Mouse (Mus musculus): ENCODE measurements around the gene Gsdma2.
"Not testable (repeated sequence)": the region's sequence is repeated elsewhere in the genome, so short reads cannot be mapped to it uniquely, and the experiment has no call there.

Gene Gsdma2

DNA sequence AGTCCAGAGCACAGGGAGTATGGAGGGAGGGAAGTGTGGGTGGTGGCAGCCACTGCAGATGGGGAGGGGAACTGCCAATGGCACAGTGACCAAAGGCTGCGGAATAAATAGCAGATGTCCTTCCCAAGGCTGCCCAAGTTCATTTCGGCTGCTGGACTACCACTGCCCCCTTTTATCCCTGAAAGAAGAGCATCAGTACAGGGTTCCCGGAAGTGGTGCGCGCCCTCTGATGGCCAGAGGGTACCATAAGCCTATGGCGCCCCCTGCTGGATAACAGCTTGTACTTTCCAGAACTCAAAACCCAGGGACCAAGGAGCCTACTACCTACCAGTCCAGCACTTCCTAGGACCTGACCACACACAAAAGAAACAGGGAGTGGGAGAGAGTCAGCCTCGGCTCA lies 26.6 kb downstream of the Gsdma2 start:
- H3K36me3 ChIP-seq (ENCODE audit: insufficient read depth, low read length); H3K9me3 ChIP-seq (ENCODE audit: low read length); H3K27me3 ChIP-seq (ENCODE audit: insufficient read depth, low read length): not testable (repeated sequence)
- Histone ChIP-seq H3K4me1 (replicated peaks; ENCODE audit: low read depth, low read length) (peaks cover 51% of the 10 kb centered on the region), H3K4me3 (replicated peaks; ENCODE audit: low read length) (peak overlapping the region; percentile 37; the same call in 1 of the 2 replicates)
- TF ChIP-seq CTCF (conservative IDR thresholded peaks at IDR 0.05; ENCODE audit: low read length): peak; percentile 18; the same call in 1 of the 2 replicates

DNA sequence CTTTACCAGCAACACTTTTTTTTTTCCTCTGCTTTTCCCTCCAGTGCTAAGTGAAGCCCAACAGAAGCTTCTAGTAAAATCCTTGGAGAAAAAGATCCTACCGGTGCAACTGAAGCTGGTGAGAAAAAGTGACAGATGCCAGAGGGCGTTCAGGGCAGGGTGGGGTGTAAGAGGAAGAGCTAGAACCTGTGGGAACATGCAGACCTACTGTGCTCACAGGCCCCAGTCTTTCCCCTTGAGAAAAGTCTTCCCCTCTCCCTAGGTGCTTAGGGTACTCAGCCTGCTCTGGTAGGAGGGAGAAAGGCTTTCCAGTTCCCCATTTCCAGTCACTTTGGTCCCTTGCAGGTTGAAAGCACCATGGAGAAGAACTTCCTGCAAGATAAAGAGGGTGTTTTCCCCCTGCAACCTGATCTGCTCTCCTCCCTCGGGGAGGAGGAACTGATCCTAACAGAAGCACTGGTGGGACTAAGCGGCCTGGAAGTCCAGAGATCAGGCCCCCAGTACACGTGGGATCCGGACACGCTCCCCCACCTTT lies 29.3 kb downstream of the Gsdma2 start:
- Histone ChIP-seq H3K36me3 (ENCODE audit: insufficient read depth, low read length) (no peaks in the 10 kb centered on the region), H3K4me3 (replicated peaks; ENCODE audit: low read length) (no peak overlapping the region), H3K9me3 (ENCODE audit: low read length) (no peaks in the 10 kb centered on the region), H3K27me3 (ENCODE audit: insufficient read depth, low read length) (no peaks in the 10 kb centered on the region), H3K4me1 (replicated peaks; ENCODE audit: low read depth, low read length) (peaks cover 73% of the 10 kb centered on the region)
- TF ChIP-seq CTCF (conservative IDR thresholded peaks at IDR 0.05; ENCODE audit: low read length) (no peak), POU5F1 (IDR thresholded peaks at IDR 0.05; ENCODE audit: borderline replicate concordance, low read length) (no peak), NANOG (IDR thresholded peaks at IDR 0.05; ENCODE audit: borderline replicate concordance, low read length) (no peak)

DNA sequence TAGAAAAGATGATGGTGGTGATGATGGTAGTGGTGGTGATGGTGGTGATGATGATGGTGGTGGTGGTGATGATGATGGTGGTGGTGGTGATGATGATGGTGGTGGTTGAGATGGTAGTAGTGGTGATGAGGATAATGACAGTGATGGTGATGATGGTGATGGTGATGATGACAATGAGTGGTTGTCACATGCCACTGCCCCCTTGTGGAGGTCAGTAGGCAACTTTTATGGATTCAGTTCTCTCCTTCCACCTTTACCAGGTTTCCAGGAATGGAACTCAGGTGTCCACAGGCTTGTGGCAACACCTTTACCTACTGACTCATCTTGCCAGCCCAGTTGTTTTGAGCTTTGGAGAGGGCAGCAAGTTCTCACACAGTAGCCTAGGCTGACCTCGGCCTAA lies 33.5 kb downstream of the Gsdma2 start:
- peak overlapping the region; percentile 52; the same call in 1 of the 2 replicates for H3K4me3 ChIP-seq (replicated peaks; ENCODE audit: low read length)
- TF ChIP-seq POU5F1 (IDR thresholded peaks at IDR 0.05; ENCODE audit: borderline replicate concordance, low read length) (no peak), CTCF (conservative IDR thresholded peaks at IDR 0.05; ENCODE audit: low read length) (no peak), NANOG (IDR thresholded peaks at IDR 0.05; ENCODE audit: borderline replicate concordance, low read length) (no peak)
- no peaks in the 10 kb centered on the region for H3K9me3 ChIP-seq (ENCODE audit: low read length)
- H3K36me3 ChIP-seq (ENCODE audit: insufficient read depth, low read length): peaks cover 7% of the 10 kb centered on the region
- no peaks in the 10 kb centered on the region for H3K27me3 ChIP-seq (ENCODE audit: insufficient read depth, low read length)
- peaks cover 74% of the 10 kb centered on the region for H3K4me1 ChIP-seq (replicated peaks; ENCODE audit: low read depth, low read length)

DNA sequence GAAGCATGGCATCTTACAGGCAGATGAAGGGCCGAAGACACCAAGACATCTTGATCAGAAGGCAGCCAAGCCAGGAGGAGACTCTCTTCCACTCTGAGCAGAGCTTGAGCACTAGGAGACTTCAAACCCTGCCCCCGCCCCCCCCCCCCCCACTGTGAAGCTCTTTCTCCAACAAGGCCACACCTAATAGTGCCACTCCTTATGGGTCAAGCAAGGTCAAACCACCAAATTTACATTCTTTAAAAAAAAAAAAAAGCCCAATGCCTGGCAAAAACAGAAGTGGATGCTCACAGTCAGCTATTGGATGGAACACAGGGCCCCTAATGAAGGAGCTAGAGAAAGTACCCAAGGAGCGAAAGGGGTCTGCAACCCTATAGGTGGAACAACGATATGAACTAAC lies 34.0 kb downstream of the Gsdma2 start:
- H3K27me3 ChIP-seq (ENCODE audit: insufficient read depth, low read length); H3K9me3 ChIP-seq (ENCODE audit: low read length): not testable (repeated sequence)
- peaks cover 13% of the 10 kb centered on the region for H3K36me3 ChIP-seq (ENCODE audit: insufficient read depth, low read length)
- peaks cover 74% of the 10 kb centered on the region for H3K4me1 ChIP-seq (replicated peaks; ENCODE audit: low read depth, low read length)
- peak overlapping the region; percentile 52; the same call in 1 of the 2 replicates for H3K4me3 ChIP-seq (replicated peaks; ENCODE audit: low read length)

DNA sequence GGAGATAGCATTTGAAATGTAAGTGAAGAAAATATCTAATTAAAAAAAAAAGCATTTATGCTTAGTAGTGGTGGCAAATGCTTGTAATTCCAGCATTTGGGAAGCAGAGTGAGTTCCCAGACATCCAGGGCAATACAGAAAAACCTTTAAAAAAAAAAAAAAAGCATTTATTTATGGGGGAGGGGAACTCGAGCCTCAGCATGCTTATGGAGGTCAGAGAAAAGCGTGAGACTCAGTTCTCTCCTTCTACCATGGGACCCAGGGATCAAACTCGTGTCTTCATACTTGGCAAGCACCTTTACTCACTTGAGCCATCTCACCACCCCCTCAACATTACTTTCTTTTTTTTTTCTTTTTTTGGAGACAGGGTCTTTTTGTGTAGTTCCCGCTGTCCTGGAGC lies 34.6 kb downstream of the Gsdma2 start:
- peaks cover 19% of the 10 kb centered on the region for H3K36me3 ChIP-seq (ENCODE audit: insufficient read depth, low read length)
- H3K27me3 ChIP-seq (ENCODE audit: insufficient read depth, low read length): no peaks in the 10 kb centered on the region
- H3K4me3 ChIP-seq (replicated peaks; ENCODE audit: low read length): peak overlapping the region; percentile 100
- peaks cover 74% of the 10 kb centered on the region for H3K4me1 ChIP-seq (replicated peaks; ENCODE audit: low read depth, low read length)
- TF ChIP-seq CTCF (conservative IDR thresholded peaks at IDR 0.05; ENCODE audit: low read length) (no peak), NANOG (IDR thresholded peaks at IDR 0.05; ENCODE audit: borderline replicate concordance, low read length) (no peak)
- no peaks in the 10 kb centered on the region for H3K9me3 ChIP-seq (ENCODE audit: low read length)

DNA sequence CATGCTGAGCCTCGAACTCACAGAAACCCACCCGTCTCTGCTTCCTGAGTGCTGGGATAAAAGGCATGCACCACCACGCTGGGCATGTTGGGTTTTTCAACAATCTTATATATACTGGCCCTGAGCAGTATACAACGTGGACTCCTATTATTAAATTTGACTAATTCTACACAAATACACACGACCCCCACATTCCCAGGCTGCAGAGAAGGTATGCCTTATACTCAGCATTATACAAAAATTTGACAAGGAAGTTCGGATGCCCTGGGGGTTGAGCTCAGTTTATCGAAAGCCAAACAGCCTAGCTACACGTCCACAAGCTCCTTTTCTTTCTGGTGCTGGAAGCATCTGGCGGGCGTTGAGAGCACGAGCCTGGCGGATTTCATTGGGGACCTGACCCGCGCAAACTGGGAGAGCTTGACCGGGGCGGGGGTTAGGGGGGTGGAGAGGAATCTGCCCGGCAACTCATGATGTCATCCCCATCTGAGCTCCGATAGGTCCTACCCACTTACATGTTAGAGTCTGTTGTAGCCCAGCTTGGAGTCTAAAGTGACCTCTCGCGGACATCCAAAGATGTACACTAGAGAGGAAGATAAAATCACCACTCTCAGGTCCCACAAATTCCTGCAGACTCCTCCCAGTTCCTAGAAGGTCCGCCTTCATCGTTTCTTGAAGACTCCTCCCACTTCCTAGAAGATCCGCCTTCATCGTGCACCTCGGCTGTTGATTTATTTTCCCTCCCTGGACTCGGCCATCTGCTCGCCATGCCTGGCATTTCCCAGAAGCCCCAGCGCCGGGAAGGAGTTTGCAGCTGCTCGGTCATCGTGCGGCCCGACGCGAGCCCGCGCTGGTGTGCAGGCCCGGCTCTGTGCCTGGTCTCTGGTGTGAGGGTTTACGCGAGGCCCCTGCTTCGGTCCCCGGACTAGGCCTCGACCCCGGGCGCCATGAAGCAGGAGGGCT lies 35.5 kb downstream of the Gsdma2 start, which contains the start of gene Psmd3:
Gene Psmd3 (plus strand): TSS at position 769 of the 960 bp plus-strand sequence.
- Histone ChIP-seq H3K4me3 (replicated peaks; ENCODE audit: low read length) (peak within 1 kb of the TSS; percentile 100), H3K4me1 (replicated peaks; ENCODE audit: low read depth, low read length) (peaks cover 72% of the 10 kb centered on the region), H3K9me3 (ENCODE audit: low read length) (no peaks in the 10 kb centered on the region), H3K36me3 (ENCODE audit: insufficient read depth, low read length) (peaks cover 28% of the 10 kb centered on the region), H3K27me3 (ENCODE audit: insufficient read depth, low read length) (no peaks in the 10 kb centered on the region)
- TF ChIP-seq CTCF (conservative IDR thresholded peaks at IDR 0.05; ENCODE audit: low read length): no peak; the same call in 1 of the 2 replicates
- TF ChIP-seq NANOG (IDR thresholded peaks at IDR 0.05; ENCODE audit: borderline replicate concordance, low read length): no peak
- no peak for TF ChIP-seq POU5F1 (IDR thresholded peaks at IDR 0.05; ENCODE audit: borderline replicate concordance, low read length)

DNA sequence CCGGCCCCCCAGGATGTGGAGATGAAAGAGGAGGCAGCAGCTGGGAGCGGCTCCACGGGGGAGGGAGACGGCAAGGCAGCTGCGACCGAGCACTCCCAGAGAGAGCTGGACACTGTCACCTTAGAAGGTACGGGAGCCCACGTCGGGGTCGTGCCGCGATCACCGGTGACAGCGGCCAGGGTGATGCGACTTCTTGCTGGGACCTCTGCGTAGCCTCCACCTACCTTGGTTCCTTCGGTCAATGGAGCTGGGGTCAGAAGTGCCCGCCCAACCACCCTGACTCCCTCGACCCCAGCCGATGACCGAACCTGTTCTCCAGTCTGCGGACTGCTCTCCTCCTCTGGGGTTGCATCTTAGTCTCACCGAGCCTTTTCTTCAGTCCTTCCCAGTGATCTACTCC lies 36.3 kb downstream of the Gsdma2 start:
- H3K4me3 ChIP-seq (replicated peaks; ENCODE audit: low read length): peak overlapping the region; percentile 100
- no peaks in the 10 kb centered on the region for H3K27me3 ChIP-seq (ENCODE audit: insufficient read depth, low read length)
- H3K9me3 ChIP-seq (ENCODE audit: low read length): no peaks in the 10 kb centered on the region
- peaks cover 80% of the 10 kb centered on the region for H3K4me1 ChIP-seq (replicated peaks; ENCODE audit: low read depth, low read length)
- peaks cover 35% of the 10 kb centered on the region for H3K36me3 ChIP-seq (ENCODE audit: insufficient read depth, low read length)
- TF ChIP-seq POU5F1 (IDR thresholded peaks at IDR 0.05; ENCODE audit: borderline replicate concordance, low read length) (no peak), NANOG (IDR thresholded peaks at IDR 0.05; ENCODE audit: borderline replicate concordance, low read length) (no peak), CTCF (conservative IDR thresholded peaks at IDR 0.05; ENCODE audit: low read length) (no peak; the same call in 1 of the 2 replicates)

DNA sequence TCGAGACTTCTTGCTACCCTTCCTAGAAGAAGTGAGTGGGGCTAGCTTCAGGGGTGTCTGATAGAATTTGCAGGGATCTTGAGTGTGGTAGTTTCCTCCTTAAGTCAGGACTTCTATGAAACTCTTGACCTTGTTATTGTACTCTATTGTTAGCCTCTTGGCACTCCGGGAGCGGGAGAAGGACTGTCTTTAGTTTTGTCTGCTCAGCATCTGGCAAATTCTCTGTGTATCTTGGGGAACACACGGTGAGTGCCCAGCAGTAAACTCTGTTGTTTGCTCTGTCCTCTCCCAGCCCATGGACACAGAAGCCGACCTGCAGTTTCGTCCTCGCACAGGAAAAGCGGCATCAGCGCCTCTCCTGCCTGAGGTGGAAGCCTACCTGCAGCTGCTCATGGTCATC lies 39.1 kb downstream of the Gsdma2 start:
- TF ChIP-seq POU5F1 (IDR thresholded peaks at IDR 0.05; ENCODE audit: borderline replicate concordance, low read length): no peak
- no peak for TF ChIP-seq NANOG (IDR thresholded peaks at IDR 0.05; ENCODE audit: borderline replicate concordance, low read length)
- TF ChIP-seq CTCF (conservative IDR thresholded peaks at IDR 0.05; ENCODE audit: low read length): no peak
- Histone ChIP-seq H3K27me3 (ENCODE audit: insufficient read depth, low read length) (no peaks in the 10 kb centered on the region), H3K4me1 (replicated peaks; ENCODE audit: low read depth, low read length) (peaks cover 67% of the 10 kb centered on the region), H3K9me3 (ENCODE audit: low read length) (no peaks in the 10 kb centered on the region), H3K36me3 (ENCODE audit: insufficient read depth, low read length) (peaks cover 60% of the 10 kb centered on the region), H3K4me3 (replicated peaks; ENCODE audit: low read length) (no peak overlapping the region)

Data from E14TG2a.4 (cell line).